Mouse (Mus musculus) erythroblast, embryonic 14.5 days (primary cell): ENCODE measurements around the gene St6galnac5.

Source experiments
- GATA1 ChIP-seq: IDR thresholded peaks from 2 replicates; pipeline ENCODE4 v1.6.1; 2012; ENCODE audit warnings: low read length, inconsistent platforms, mixed read lengths
- TAL1 ChIP-seq: IDR thresholded peaks from 3 replicates; pipeline ENCODE4 v1.6.1; 2012; ENCODE audit warnings: low read length, inconsistent platforms, mixed read lengths

DNA sequence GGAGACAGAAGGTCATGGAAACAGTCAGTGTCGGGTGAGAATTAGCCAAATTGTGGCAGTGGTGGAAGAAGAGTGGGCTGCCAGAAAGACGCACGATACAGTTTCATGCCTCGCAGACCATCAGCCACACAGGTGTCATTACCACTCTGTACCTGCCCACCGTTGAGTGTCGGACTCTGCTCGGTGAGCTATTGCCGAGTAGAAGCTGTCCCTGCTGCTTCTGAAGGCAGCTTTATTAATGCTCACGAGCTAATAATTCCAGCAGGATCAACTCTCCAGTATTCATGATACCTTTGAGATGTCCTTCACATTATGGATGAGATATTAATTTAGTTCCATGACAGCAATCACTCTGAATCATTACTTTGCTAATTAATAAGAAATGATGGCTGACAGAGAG lies 150.1 kb downstream of the St6galnac5 start:
- TF ChIP-seq GATA1 (no peak), TAL1 (no peak)
